Mouse (Mus musculus) inflammation-experienced regulatory T-cells, adult 6 months (primary cell): ENCODE measurements around the gene Csrnp2. TPM values are rescaled to one million over a fixed set of nuclear protein-coding genes. Genes with fewer than 3 reads are reported as not detected.

ENCODE experiments used
- ATAC-seq: one replicate; pipeline ENCODE4 v1.8.0; 2017
- polyA plus RNA-seq, 3 experiments: library from polyadenylated mRNA; unstranded; fragments of 100-300 nt; shearing (Covaris generic); gene quantifications; one replicate each; pipeline ENCODE4 v1.2.1; 2017

Gene Csrnp2
- polyA plus RNA-seq, 3 experiments from 2014 or later = 0.91 to 1.8 (median 1.5) TPM

- no peak for ATAC-seq
These were observed 65.2 kb downstream of the Csrnp2 start for GRCm38 (mm10) chr15:100429959-100430565.

Other genes starting within 250 kb of the Csrnp2 start
- not detected for gene Tmprss12, start 214.7 kb downstream of the Csrnp2 start, polyA plus RNA-seq
- 10 to 100 TPM in 1 of 3 experiments, 1 to 10 TPM in 2; 2.3 to 15.1 (median 4.4) TPM for gene Mettl7a1, start 191.3 kb downstream of the Csrnp2 start, polyA plus RNA-seq
- gene Mettl7a3, start 160.6 kb downstream of the Csrnp2 start, polyA plus RNA-seq = not detected
- gene Methig1, start 142.3 kb downstream of the Csrnp2 start, polyA plus RNA-seq = under 1 TPM in 1 of 3 experiments, not detected in 2; 0.36 TPM
- gene Mettl7a2, start 142.3 kb downstream of the Csrnp2 start, polyA plus RNA-seq = not detected
- not detected for gene Higd1c, start 130.9 kb downstream of the Csrnp2 start, polyA plus RNA-seq
- gene Gm5475, start 73.3 kb downstream of the Csrnp2 start, polyA plus RNA-seq = under 1 TPM in 2 of 3 experiments, not detected in 1; 0.26 to 0.49 TPM
- 10 to 100 TPM; 20.5 to 30.5 (median 26.7) TPM for gene Slc11a2, start 70.4 kb downstream of the Csrnp2 start, polyA plus RNA-seq
- 10 to 100 TPM; 24.6 to 58.8 (median 54.5) TPM for gene Letmd1, start 26.5 kb downstream of the Csrnp2 start, polyA plus RNA-seq
- gene Tfcp2, start 56.5 kb upstream of the Csrnp2 start, polyA plus RNA-seq = 1 to 10 TPM; 3.7 to 8.4 (median 5.6) TPM
- 10 to 100 TPM in 2 of 3 experiments, 1 to 10 TPM in 1; 7.4 to 19.8 (median 18.8) TPM for gene Pou6f1, start 104.5 kb upstream of the Csrnp2 start, polyA plus RNA-seq
- 100 to 1,000 TPM; 722 to 762 (median 736) TPM for gene Dazap2, start 119.9 kb upstream of the Csrnp2 start, polyA plus RNA-seq
- 1 to 10 TPM in 1 of 3 experiments, not detected in 2; 1.3 TPM for gene Smagp, start 141.5 kb upstream of the Csrnp2 start, polyA plus RNA-seq
- 100 to 1,000 TPM; 292 to 493 (median 317) TPM for gene Bin2, start 174.1 kb upstream of the Csrnp2 start, polyA plus RNA-seq
- 10 to 100 TPM in 1 of 3 experiments, 1 to 10 TPM in 2; 6.8 to 12.6 (median 8.2) TPM for gene Cela1, start 192.4 kb upstream of the Csrnp2 start, polyA plus RNA-seq
- gene Galnt6, start 233.9 kb upstream of the Csrnp2 start, polyA plus RNA-seq = 10 to 100 TPM; 55.3 to 67.0 (median 65.0) TPM